Mouse (Mus musculus): ENCODE results near the gene Plod3.

DNA sequence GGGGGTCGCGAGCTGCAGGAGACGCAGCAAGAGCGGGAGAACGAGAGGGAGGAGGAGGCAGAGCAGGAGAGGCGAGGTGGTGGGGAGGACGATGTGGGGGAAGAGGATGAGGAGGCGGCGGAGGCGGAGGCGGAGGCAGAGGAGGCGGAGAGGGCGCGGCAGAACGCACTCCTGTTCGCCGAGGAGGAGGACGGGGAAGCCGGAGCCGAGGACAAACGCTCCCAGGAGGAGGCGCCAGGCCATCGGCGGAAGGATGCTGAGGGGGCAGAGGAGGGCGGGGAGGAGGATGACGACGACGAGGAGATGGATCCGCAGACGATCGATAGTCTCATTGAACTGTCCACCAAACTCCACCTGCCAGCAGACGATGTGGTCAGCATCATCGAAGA, 45.2 kb downstream of the Plod3 start:
- no peak for TF ChIP-seq EP300 (IDR thresholded peaks at IDR 0.05)
- TF ChIP-seq CTCF (IDR thresholded peaks at IDR 0.05): peak; percentile 32; the same call in 1 of the 2 replicates

Data from lung, postnatal 0 days (tissue).